Mouse (Mus musculus): ENCODE measurements around the gene Zcchc7. TPM values are rescaled to one million over a fixed set of nuclear protein-coding genes. Genes with fewer than 3 reads are reported as not detected.
"Not testable (repeated sequence)": the region's sequence is repeated elsewhere in the genome, so short reads cannot be mapped to it uniquely, and the experiment has no call there.

Zcchc7 gene
- polyA plus RNA-seq, 1 experiment from 2014 or later: 22.9 TPM

DNA sequence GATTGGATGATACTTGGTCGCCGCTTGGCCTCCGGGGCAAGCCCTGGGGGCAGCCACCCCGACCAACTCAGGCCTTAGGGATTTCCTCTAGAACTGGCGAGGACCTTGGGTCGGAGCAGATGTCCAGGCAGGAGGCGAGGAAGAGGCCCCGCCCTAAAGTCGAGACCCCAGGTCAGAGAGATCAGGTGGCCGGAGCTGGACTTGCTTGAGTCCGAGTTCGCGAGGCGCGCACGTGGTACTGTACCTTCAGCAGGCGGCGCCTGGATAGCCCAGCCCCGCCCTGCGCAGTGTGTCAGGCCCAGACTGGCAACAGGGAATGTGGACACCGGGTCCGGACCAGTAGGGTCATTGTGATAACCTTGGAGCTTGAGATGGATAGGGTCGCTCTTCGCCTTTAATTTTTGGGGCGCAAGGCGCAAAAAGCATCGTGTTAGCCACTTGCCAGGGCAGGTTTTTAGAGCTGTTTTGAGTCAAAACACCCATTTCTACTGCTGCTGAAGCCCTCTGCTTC lies 41.5 kb upstream of the Zcchc7 start:
- H3K4me3 ChIP-seq: peak overlapping the region; percentile 35
- peaks cover 20% of the 10 kb centered on the region for H3K4me1 ChIP-seq
- peaks cover 98% of the 10 kb centered on the region for H3K27me3 ChIP-seq (ENCODE audit: insufficient read depth, poor library complexity, severe bottlenecking)
- no peaks in the 10 kb centered on the region for H3K36me3 ChIP-seq
- 1% methylated on average over 27 of the region's 27 CpGs for WGBS
- H3K9me3 ChIP-seq: no peaks in the 10 kb centered on the region
- no peak for DNase-seq (ENCODE audit: low spot score)
- H3K27ac ChIP-seq: no peak overlapping the region

DNA sequence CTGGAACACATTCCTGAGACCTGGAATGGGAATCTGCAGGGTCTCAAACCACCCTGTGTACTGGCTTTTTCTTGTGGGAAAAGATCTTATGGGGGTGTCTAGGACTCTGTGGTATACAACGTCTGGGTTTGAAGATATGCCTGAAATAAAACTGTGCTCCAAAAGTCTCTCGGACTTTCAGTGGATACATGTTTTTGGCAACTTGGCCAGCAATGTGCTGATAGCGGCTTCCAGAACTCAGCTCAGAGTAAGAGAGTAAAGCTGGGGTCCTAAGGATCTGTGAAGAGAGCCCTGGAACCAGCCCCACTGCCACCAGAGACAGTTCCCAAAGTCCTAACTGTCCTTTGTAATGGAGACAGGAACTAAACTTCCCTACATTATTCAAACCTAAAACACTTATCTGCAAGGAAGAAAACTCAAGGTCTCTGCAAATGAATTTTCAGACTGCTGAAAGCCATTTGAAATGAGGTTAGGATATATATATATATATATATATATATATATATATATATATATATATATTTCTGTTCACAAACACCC lies 40.0 kb upstream of the Zcchc7 start:
- Histone ChIP-seq H3K36me3 (no peaks in the 10 kb centered on the region), H3K4me1 (peaks cover 20% of the 10 kb centered on the region), H3K4me3 (no peak overlapping the region), H3K27ac (no peak overlapping the region), H3K27me3 (ENCODE audit: insufficient read depth, poor library complexity, severe bottlenecking) (peaks cover 95% of the 10 kb centered on the region), H3K9me3 (no peaks in the 10 kb centered on the region)
- 6% methylated on average over 3 of the region's 3 CpGs for WGBS
- no peak for DNase-seq (ENCODE audit: low spot score)

DNA sequence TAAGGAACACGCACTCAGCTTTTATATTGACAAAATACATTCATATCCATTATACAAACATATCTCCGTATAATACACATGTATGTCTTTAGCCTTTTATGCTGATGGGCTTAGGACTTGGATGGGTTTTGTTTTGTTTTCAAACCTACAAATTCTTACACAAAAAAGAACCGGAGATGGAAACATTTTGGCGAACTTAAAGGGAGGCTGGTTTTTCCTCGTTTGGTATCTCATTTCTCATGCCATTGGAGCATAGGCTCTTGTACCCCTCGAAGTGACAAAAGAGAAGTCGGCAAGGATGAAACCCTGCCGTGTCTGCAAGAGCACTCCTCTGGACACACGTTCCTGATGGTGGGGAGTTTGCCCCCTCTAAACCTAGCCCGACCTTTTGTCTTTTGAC lies 39.3 kb upstream of the Zcchc7 start:
- H3K27me3 ChIP-seq (ENCODE audit: insufficient read depth, poor library complexity, severe bottlenecking): peaks cover 88% of the 10 kb centered on the region
- H3K4me3 ChIP-seq: no peak overlapping the region
- no peaks in the 10 kb centered on the region for H3K36me3 ChIP-seq
- H3K9me3 ChIP-seq: no peaks in the 10 kb centered on the region
- no peak overlapping the region for H3K27ac ChIP-seq
- WGBS: 4% methylated on average over 10 of the region's 10 CpGs
- peaks cover 20% of the 10 kb centered on the region for H3K4me1 ChIP-seq
- no peak for DNase-seq (ENCODE audit: low spot score)

DNA sequence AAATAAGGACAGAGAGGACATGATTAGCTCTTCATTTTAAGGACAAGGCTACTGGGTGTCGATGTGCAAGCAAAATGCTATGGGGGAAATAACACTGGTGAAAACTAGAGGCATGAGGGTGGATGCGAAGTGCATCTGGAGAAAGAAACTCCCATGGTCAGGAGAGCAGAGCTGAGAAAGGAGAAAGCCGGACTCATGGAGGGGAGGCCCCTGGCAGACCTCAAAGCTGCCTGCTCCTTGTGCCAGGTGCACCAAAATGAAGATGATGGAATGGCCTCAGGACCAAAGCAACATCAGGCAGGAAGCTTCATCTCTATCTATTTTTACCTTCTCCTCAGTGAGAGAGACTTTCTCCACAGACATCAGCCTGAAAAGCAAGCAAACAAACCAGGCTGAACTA lies 38.0 kb upstream of the Zcchc7 start:
- Histone ChIP-seq H3K9me3 (no peaks in the 10 kb centered on the region), H3K4me3 (no peak overlapping the region), H3K27me3 (ENCODE audit: insufficient read depth, poor library complexity, severe bottlenecking) (peaks cover 75% of the 10 kb centered on the region), H3K36me3 (no peaks in the 10 kb centered on the region), H3K4me1 (peaks cover 17% of the 10 kb centered on the region), H3K27ac (no peak overlapping the region)
- 62% methylated on average over 3 of the region's 3 CpGs for WGBS
- DNase-seq (ENCODE audit: low spot score): no peak

DNA sequence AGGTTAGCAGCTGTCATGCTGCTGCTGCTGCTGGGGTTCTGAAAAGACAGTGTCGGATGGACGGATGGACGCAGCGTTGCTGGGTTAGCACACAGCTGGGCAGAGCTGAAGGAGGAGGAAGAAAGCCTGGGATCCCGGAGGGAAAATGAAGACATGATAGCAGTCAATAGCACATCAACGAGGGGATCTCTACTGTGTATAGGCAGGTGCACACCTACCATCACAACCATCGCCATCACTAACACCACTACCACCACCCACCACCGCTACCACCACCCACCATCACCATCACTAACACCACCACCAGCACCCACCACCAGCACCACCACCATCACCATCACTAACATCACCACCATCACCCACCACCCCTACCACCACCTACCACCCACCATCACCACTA lies 35.6 kb upstream of the Zcchc7 start:
- peak; percentile 72 for DNase-seq (ENCODE audit: low spot score)
- WGBS: 90% methylated on average over 8 of the region's 8 CpGs
- Histone ChIP-seq H3K4me1 (no peaks in the 10 kb centered on the region), H3K27me3 (ENCODE audit: insufficient read depth, poor library complexity, severe bottlenecking) (peaks cover 51% of the 10 kb centered on the region), H3K36me3 (no peaks in the 10 kb centered on the region), H3K27ac (no peak overlapping the region), H3K9me3 (no peaks in the 10 kb centered on the region), H3K4me3 (no peak overlapping the region)

DNA sequence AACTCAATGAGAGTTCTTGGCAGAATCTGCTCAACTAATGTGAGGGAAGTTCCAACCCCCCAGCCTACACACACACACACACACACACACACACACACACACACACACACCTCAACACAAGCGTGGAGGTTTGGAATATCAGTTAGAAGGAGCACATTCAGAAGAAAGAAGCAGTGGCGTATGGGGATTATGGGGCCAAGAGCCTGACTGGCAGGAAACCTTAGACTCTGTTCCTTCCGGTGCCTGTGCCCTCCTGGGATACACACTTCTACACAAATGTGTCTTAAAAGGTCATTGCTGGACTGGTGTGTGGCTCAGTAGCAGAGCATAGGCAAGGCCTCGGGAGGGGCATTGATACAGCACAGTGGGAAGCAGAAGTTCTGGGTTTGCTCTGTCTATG lies 34.4 kb upstream of the Zcchc7 start:
- Histone ChIP-seq H3K4me3 (no peak overlapping the region), H3K9me3 (no peaks in the 10 kb centered on the region), H3K4me1 (no peaks in the 10 kb centered on the region), H3K27ac (no peak overlapping the region), H3K27me3 (ENCODE audit: insufficient read depth, poor library complexity, severe bottlenecking) (peaks cover 42% of the 10 kb centered on the region), H3K36me3 (no peaks in the 10 kb centered on the region)
- 83% methylated on average over 4 of the region's 4 CpGs for WGBS
- peak; percentile 67 for DNase-seq (ENCODE audit: low spot score)

DNA sequence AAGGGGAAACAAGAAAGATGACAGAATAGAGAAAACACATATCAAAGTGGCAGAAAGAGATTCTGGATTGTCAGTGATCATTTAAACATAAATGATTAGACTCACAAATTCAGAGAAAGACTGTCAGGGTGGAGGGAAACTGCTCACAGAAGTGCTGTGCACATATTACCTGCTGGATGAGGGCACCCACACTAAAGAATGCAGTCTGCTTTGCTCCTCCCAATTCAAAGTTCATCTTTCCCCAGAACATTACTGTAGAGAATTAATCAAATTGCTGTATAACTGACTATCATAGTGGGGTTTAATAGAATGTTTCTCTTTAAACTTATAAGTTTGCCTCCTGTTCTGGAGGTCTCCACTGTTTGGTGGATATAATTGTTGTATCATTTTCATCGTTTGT lies 15.2 kb upstream of the Zcchc7 start:
- 59% methylated on average over 1 of the region's 1 CpGs for WGBS
- Histone ChIP-seq H3K4me1 (no peaks in the 10 kb centered on the region), H3K9me3 (no peaks in the 10 kb centered on the region; the same call in 1 of the 2 replicates), H3K36me3 (no peaks in the 10 kb centered on the region), H3K4me3 (no peak overlapping the region), H3K27me3 (ENCODE audit: insufficient read depth, poor library complexity, severe bottlenecking) (no peaks in the 10 kb centered on the region), H3K27ac (no peak overlapping the region)
- DNase-seq (ENCODE audit: low spot score): no peak

DNA sequence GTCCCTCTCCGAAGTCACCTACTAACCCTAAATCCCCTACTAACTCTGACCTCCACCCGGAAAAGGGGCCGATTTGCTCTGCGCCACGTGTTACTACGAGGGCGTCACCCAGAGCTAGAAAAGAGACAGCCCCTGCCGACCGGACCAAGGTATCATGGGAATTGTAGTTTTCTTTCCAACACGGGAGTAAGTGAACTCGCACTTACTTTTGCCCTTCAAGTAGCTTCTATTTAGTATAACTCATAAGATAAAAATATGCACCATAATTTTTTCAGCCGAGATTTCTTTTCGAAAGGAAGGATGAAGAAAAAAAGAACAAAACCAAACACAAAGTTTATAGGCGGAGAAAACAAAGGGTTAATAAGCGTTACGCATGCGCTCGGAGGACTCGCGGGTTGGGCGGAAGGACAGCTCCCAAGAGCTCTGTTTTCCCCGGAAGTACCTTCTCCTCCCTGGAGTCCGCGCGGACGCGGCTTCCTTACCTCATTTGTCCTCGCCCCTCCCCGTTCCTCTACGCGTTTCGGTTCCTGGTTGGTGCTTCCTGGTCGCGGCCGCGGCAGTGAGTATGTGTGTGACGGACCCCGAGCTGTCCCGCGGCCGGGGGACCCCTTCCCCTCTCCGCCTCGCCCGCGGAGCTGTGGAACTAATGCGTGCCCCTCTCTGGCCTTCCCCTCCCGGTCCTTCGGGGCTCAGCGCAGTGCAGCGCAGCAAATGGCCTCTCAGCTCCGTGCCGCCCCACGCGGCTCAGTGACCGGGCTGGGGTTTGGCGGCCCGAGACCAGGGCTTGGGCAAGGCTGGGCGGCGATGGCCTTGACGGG lies 666 bp downstream of the Zcchc7 start:
- peak; percentile 96 for DNase-seq (ENCODE audit: low spot score)
- under 1% methylated on average over 60 of the region's 60 CpGs for WGBS
- no peaks in the 10 kb centered on the region for H3K36me3 ChIP-seq
- peak overlapping the region; percentile 96 for H3K4me3 ChIP-seq
- peak overlapping the region; percentile 93 for H3K27ac ChIP-seq
- H3K4me1 ChIP-seq: peaks cover 6% of the 10 kb centered on the region; the same call in 1 of the 2 replicates
- H3K27me3 ChIP-seq (ENCODE audit: insufficient read depth, poor library complexity, severe bottlenecking): no peaks in the 10 kb centered on the region
- no peaks in the 10 kb centered on the region for H3K9me3 ChIP-seq

DNA sequence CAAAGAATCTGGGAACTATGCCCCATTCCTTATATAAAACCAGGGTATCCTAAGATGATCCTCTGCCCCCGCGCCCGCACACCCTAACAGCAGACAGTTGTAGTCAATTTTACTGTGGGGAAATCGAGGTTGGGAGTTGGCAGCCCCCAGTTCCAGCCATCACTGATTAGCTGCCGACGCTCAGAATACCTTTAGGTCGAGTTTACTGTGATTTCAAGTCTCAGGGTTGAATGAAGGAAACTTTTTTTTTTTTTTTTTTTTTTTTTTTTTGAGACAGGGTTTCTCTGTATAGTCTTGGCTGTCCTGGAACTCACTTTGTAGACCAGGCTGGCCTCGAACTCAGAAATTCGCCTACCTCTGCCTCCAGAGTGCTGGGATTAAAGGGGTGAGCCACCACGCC lies 1.5 kb downstream of the Zcchc7 start:
- not testable (repeated sequence) for DNase-seq (ENCODE audit: low spot score); H3K36me3 ChIP-seq; H3K4me1 ChIP-seq; H3K27me3 ChIP-seq (ENCODE audit: insufficient read depth, poor library complexity, severe bottlenecking); H3K9me3 ChIP-seq
- H3K27ac ChIP-seq: peak overlapping the region; percentile 93
- H3K4me3 ChIP-seq: peak overlapping the region; percentile 96
- 7% methylated on average over 10 of the region's 10 CpGs for WGBS

DNA sequence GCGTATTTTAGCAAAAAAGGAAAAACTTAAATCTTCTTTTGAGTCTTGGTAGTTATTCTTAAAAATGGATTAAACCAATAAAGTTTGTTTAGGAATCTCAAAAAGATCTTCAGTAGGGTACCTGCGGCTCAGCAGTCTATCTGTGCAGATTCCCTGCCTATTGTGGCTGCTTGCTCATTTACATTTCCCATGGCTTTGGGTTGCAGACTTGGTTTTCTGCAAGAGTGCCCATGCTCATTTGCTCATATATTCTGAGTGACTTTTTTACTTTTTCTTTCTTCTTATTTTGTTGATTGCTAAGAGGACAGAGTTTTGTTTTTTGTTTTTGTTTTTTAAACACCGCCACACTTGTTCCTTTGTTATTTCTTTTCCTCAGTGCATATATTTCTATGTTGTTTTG lies 19.2 kb downstream of the Zcchc7 start:
- DNase-seq (ENCODE audit: low spot score): no peak
- H3K27me3 ChIP-seq (ENCODE audit: insufficient read depth, poor library complexity, severe bottlenecking): no peaks in the 10 kb centered on the region
- 89% methylated on average over 3 of the region's 3 CpGs for WGBS

DNA sequence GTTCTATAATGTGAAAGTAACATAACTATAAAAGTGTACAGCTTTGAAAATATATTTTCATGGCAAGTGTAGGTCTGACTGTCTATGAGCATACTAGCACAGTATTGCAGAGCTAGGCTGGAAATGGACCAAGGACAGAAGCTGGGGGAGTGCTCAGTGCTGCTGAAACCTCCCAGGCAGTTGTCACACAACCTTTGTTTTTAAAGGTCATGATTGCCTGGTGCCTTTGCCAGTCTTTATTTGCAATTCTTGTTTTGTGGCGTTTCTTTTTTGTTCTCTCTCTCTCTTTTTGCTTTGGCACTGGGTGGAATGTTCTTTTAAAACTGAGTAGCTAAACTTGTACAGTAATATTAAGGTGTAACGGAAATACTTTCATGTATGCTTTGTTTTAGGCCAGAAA lies 21.0 kb downstream of the Zcchc7 start:
- H3K9me3 ChIP-seq: no peaks in the 10 kb centered on the region
- H3K27ac ChIP-seq: peak overlapping the region; percentile 16; the same call in 1 of the 2 replicates
- H3K4me1 ChIP-seq: no peaks in the 10 kb centered on the region
- no peaks in the 10 kb centered on the region for H3K27me3 ChIP-seq (ENCODE audit: insufficient read depth, poor library complexity, severe bottlenecking)
- no peak for DNase-seq (ENCODE audit: low spot score)
- 73% methylated on average over 2 of the region's 2 CpGs for WGBS
- no peaks in the 10 kb centered on the region for H3K36me3 ChIP-seq
- H3K4me3 ChIP-seq: no peak overlapping the region

More for the DNA sequence above, 19.2 kb downstream of the Zcchc7 start:
- no peaks in the 10 kb centered on the region for H3K4me1 ChIP-seq
- no peak overlapping the region for H3K4me3 ChIP-seq
- no peak overlapping the region for H3K27ac ChIP-seq
- peaks cover 9% of the 10 kb centered on the region; the same call in 1 of the 2 replicates for H3K36me3 ChIP-seq
- H3K9me3 ChIP-seq: no peaks in the 10 kb centered on the region

DNA sequence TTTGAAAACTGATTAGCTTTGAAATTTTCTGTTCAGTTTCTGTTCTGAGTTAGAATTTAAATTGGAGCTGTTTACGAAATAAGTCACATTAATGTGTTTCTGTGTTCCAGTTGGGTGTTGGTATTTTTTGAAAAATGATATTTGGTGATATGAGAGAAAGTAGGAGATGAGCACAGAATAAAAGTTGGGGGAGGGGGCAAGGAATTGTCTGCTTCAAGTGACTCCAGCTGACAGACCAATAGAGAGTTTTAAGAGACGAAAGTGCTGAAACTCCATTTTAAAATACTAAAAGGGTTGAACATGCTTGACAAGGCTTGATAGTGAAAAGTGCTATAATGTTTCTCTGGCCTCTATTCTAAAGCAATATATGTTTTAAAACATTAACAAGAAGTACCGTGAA lies 21.4 kb downstream of the Zcchc7 start:
- no peak overlapping the region for H3K4me3 ChIP-seq

DNA sequence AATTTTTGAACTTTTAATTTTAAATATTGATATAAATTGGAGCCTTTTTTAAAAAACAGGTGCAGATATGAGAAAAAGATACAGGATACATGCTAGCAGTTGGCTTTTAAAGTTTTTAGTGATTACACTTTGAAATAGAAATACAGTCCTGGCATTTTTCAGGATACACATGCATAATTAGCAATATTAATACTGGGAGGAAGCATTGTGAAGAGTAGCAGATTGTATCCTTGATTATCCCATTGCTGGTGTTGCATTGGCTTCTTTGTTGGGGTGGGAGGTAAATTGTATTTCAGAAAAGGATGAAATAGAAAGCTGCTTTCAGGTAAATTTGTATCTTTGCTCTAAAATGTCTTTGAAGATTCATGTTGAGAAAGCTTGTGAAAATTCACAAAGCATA lies 22.0 kb downstream of the Zcchc7 start:
- Histone ChIP-seq H3K27ac (no peak overlapping the region), H3K27me3 (ENCODE audit: insufficient read depth, poor library complexity, severe bottlenecking) (no peaks in the 10 kb centered on the region), H3K4me1 (no peaks in the 10 kb centered on the region), H3K36me3 (no peaks in the 10 kb centered on the region), H3K4me3 (no peak overlapping the region), H3K9me3 (no peaks in the 10 kb centered on the region)
- no peak for DNase-seq (ENCODE audit: low spot score)

More for the DNA sequence above, 21.4 kb downstream of the Zcchc7 start:
- no peak for DNase-seq (ENCODE audit: low spot score)
- Histone ChIP-seq H3K27ac (peak overlapping the region; percentile 16; the same call in 1 of the 2 replicates), H3K36me3 (no peaks in the 10 kb centered on the region), H3K27me3 (ENCODE audit: insufficient read depth, poor library complexity, severe bottlenecking) (no peaks in the 10 kb centered on the region), H3K9me3 (no peaks in the 10 kb centered on the region), H3K4me1 (no peaks in the 10 kb centered on the region)
- 87% methylated on average over 3 of the region's 3 CpGs for WGBS

All from heart, embryonic 10.5 days (tissue).